Mouse (Mus musculus): ENCODE measurements at regions not wholly inside any gene's neighbourhood (a gene's known extent, or its start where the extent isn't known, plus 50 kb on each side); places are given as distances from the start of the nearest gene placed in this dataset.
"Not testable (repeated sequence)": the region's sequence is repeated elsewhere in the genome, so short reads cannot be mapped to it uniquely, and the experiment has no call there.

DNA sequence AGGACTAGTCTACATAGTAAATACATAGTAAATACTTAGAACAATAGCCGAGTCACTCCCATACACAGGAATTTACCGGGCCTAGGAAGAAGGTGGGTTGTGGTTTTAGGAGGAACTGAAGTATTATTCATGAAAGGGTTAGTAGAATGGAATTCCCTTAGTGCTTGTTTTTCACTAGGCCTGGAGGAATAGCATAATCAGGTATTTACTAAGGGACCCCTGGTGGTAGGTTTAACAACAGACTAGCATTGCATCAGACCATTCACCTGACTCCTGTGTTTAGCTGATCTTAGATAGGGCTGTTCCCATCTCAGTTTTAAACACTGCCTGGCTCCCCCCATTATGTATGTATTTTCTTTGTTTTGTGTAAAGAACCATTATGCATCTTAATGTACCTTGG is 339.0 kb downstream of the Dync2h1 start:
- H3K4me2 ChIP-seq (ENCODE audit: low read depth, low read length, severe bottlenecking); H3K9me3 ChIP-seq (ENCODE audit: control insufficient read depth, low read length): not testable (repeated sequence)
- 86% methylated on average over 2 of the region's 2 CpGs for WGBS

DNA sequence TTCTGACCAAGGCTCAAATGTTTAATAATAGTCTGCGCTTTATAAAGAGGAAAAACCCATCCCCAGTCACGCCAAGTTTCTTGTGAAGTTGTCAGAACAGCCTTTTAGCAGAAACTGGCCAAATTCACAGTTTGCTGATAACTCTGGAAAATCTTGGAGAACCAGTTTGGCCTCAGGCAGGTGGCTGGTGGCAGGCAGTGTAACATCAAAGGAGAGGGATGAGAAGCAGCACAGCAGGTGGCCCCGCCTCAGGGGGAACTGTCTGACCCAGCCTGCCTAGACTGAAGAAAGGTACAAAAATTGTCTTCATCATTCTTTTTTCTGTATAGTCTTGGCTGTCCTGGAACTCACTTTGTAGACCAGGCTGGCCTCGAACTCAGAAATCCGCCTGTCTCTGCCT is 349.3 kb downstream of the Dync2h1 start:
- not testable (repeated sequence) for H3K27me3 ChIP-seq (ENCODE audit: control insufficient read depth, insufficient read depth, low read length); H3K27ac ChIP-seq (ENCODE audit: low read depth, low read length); DNase-seq (ENCODE audit: low spot score); H3K4me1 ChIP-seq (replicated peaks; ENCODE audit: control insufficient read depth, insufficient read depth, low read length); ATAC-seq (replicated peaks; ENCODE audit: low FRiP score); H3K9ac ChIP-seq (ENCODE audit: low read length); H3K4me3 ChIP-seq (ENCODE audit: low read depth, low read length); H3K9me3 ChIP-seq (ENCODE audit: control insufficient read depth, low read length); H3K36me3 ChIP-seq (ENCODE audit: control insufficient read depth, insufficient read depth, low read length); H3K4me2 ChIP-seq (ENCODE audit: low read depth, low read length, severe bottlenecking)
- 82% methylated on average over 5 of the region's 5 CpGs for WGBS

More for the DNA sequence above, 339.0 kb downstream of the Dync2h1 start:
- H3K4me3 ChIP-seq (ENCODE audit: low read depth, low read length); H3K27me3 ChIP-seq (ENCODE audit: control insufficient read depth, insufficient read depth, low read length); H3K36me3 ChIP-seq (ENCODE audit: control insufficient read depth, insufficient read depth, low read length); H3K9ac ChIP-seq (ENCODE audit: low read length); DNase-seq (ENCODE audit: low spot score); H3K27ac ChIP-seq (ENCODE audit: low read depth, low read length); H3K4me1 ChIP-seq (replicated peaks; ENCODE audit: control insufficient read depth, insufficient read depth, low read length); ATAC-seq (replicated peaks; ENCODE audit: low FRiP score): not testable (repeated sequence)

DNA sequence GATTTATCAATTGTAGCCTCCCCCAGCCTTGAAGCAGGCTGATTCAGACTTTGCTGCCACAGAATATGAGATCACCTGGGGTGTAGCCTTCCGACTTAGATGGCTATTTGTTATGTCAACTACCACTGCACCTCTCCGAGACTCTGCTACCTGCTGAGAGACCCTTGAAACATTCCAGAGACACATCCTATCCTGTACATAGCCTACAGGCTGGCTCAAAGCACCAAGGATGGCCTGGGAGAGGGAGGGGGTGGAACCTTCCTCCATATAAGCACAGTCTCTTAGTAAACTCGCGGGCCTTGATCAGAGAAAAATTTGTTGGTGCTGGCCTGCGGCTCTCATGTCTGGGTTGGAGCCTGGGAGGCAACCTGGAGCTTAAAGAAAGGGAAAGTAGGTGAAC is 349.8 kb downstream of the Dync2h1 start:
- H3K36me3 ChIP-seq (ENCODE audit: control insufficient read depth, insufficient read depth, low read length) = no peaks in the 10 kb centered on the region
- no peaks in the 10 kb centered on the region for H3K27me3 ChIP-seq (ENCODE audit: control insufficient read depth, insufficient read depth, low read length)
- H3K9me3 ChIP-seq (ENCODE audit: control insufficient read depth, low read length) = no peaks in the 10 kb centered on the region
- no peaks in the 10 kb centered on the region for H3K4me1 ChIP-seq (replicated peaks; ENCODE audit: control insufficient read depth, insufficient read depth, low read length)
- ATAC-seq (replicated peaks; ENCODE audit: low FRiP score) (no peak), DNase-seq (ENCODE audit: low spot score) (no peak)
- no peak overlapping the region for H3K27ac ChIP-seq (ENCODE audit: low read depth, low read length)
- 71% methylated on average over 5 of the region's 5 CpGs for WGBS
- no peak overlapping the region for H3K9ac ChIP-seq (ENCODE audit: low read length)
- H3K4me3 ChIP-seq (ENCODE audit: low read depth, low read length) = no peak overlapping the region
- H3K4me2 ChIP-seq (ENCODE audit: low read depth, low read length, severe bottlenecking) = no peak overlapping the region

DNA sequence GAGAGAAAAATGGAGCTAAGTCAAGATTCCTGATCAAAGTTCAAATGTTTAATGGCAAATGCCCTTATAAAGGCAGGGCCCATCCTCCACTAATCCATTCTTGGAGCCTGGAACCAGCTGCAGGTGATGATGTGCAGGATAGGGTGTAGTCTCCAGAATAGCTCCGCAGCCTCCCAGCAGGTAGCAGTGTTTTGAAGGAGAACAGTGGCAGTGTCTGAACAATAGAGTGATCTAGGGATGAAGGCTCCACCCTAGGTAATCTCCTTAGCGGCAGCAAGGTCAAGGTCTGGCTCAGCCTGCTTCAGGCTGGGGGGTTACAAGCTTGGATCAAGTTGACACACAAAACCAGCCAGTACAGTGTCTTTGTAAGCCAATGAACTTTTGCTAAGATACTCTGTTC is 351.4 kb downstream of the Dync2h1 start:
- ATAC-seq (replicated peaks; ENCODE audit: low FRiP score) = no peak
- Histone ChIP-seq H3K9ac (ENCODE audit: low read length) (no peak overlapping the region), H3K4me3 (ENCODE audit: low read depth, low read length) (no peak overlapping the region), H3K4me1 (replicated peaks; ENCODE audit: control insufficient read depth, insufficient read depth, low read length) (no peaks in the 10 kb centered on the region), H3K9me3 (ENCODE audit: control insufficient read depth, low read length) (no peaks in the 10 kb centered on the region), H3K27ac (ENCODE audit: low read depth, low read length) (no peak overlapping the region), H3K27me3 (ENCODE audit: control insufficient read depth, insufficient read depth, low read length) (no peaks in the 10 kb centered on the region), H3K4me2 (ENCODE audit: low read depth, low read length, severe bottlenecking) (no peak overlapping the region), H3K36me3 (ENCODE audit: control insufficient read depth, insufficient read depth, low read length) (no peaks in the 10 kb centered on the region)
- WGBS = 32% methylated on average over 2 of the region's 2 CpGs
- DNase-seq (ENCODE audit: low spot score) = no peak

DNA sequence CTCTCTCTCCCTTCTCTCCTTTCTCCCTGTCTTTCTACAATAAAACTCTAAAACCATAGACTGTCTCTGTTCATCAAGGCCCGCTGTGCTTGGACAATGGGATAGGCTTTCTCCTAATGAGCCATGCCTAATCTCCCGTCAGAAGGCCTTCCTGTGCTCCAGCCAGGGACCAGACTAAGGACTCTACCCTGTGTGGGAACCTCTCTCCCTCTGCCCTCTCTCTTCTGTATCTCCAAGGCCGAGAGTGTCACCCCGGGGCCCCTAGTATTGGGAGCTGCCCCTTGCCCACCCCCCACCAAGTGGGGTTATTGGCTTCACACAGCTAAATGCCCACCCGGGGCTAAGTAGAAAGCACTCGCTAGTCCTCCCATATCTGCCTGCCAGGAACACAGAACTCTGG is 352.6 kb downstream of the Dync2h1 start:
- H3K4me2 ChIP-seq (ENCODE audit: low read depth, low read length, severe bottlenecking); ATAC-seq (replicated peaks; ENCODE audit: low FRiP score); H3K27ac ChIP-seq (ENCODE audit: low read depth, low read length); H3K27me3 ChIP-seq (ENCODE audit: control insufficient read depth, insufficient read depth, low read length); H3K36me3 ChIP-seq (ENCODE audit: control insufficient read depth, insufficient read depth, low read length); H3K9me3 ChIP-seq (ENCODE audit: control insufficient read depth, low read length); H3K9ac ChIP-seq (ENCODE audit: low read length); DNase-seq (ENCODE audit: low spot score); H3K4me3 ChIP-seq (ENCODE audit: low read depth, low read length); H3K4me1 ChIP-seq (replicated peaks; ENCODE audit: control insufficient read depth, insufficient read depth, low read length): not testable (repeated sequence)
- 49% methylated on average over 6 of the region's 6 CpGs for WGBS

DNA sequence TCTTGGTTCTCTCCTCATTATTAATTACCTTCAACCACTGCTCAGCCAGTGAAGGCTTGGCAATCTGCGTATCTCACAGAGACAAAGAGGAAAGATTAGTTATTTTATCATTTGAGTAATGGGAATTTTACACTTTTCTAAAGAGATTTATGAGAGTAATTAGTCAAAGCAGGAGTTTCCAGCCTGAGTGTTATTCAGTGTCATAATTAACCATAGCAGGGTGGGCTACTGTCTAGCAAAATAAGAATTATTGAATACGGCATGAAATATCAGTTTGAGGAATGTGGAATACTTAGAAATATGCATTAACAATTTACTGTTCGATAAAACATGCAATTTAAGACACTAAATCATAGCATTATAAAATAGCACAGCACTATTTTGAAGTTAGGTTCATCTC is 357.7 kb downstream of the Dync2h1 start:
- H3K36me3 ChIP-seq (ENCODE audit: control insufficient read depth, insufficient read depth, low read length) = no peaks in the 10 kb centered on the region
- no peak overlapping the region for H3K4me2 ChIP-seq (ENCODE audit: low read depth, low read length, severe bottlenecking)
- WGBS = 92% methylated on average over 3 of the region's 3 CpGs
- no peaks in the 10 kb centered on the region for H3K4me1 ChIP-seq (replicated peaks; ENCODE audit: control insufficient read depth, insufficient read depth, low read length)
- no peak overlapping the region for H3K9ac ChIP-seq (ENCODE audit: low read length)
- H3K27ac ChIP-seq (ENCODE audit: low read depth, low read length) = no peak overlapping the region
- no peaks in the 10 kb centered on the region for H3K27me3 ChIP-seq (ENCODE audit: control insufficient read depth, insufficient read depth, low read length)
- no peaks in the 10 kb centered on the region for H3K9me3 ChIP-seq (ENCODE audit: control insufficient read depth, low read length)
- no peak for ATAC-seq (replicated peaks; ENCODE audit: low FRiP score)
- H3K4me3 ChIP-seq (ENCODE audit: low read depth, low read length) = no peak overlapping the region
- no peak for DNase-seq (ENCODE audit: low spot score)

DNA sequence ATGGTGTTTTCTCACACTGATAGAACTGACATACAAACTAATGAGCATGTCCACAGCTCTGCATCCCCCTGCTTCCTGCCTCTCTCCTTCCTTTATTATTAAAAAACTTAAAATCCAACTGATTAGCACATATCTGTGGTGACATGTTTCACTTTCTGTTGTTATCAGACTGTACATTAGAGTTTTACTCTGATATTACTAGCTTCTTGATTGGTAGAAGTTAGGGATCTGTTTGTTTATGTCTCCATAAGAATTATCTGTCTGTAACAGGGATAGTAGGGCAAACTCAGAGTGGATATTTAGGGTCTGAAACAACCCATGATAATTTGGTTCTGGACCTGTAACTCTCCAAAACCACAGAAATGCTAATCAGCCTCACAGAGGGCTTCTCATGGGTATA is 358.6 kb downstream of the Dync2h1 start:
- no peaks in the 10 kb centered on the region for H3K4me1 ChIP-seq (replicated peaks; ENCODE audit: control insufficient read depth, insufficient read depth, low read length)
- H3K36me3 ChIP-seq (ENCODE audit: control insufficient read depth, insufficient read depth, low read length) = no peaks in the 10 kb centered on the region
- ATAC-seq (replicated peaks; ENCODE audit: low FRiP score) (no peak), DNase-seq (ENCODE audit: low spot score) (no peak)
- H3K9me3 ChIP-seq (ENCODE audit: control insufficient read depth, low read length) = no peaks in the 10 kb centered on the region
- no peaks in the 10 kb centered on the region for H3K27me3 ChIP-seq (ENCODE audit: control insufficient read depth, insufficient read depth, low read length)
- no peak overlapping the region for H3K4me2 ChIP-seq (ENCODE audit: low read depth, low read length, severe bottlenecking)
- H3K27ac ChIP-seq (ENCODE audit: low read depth, low read length) = no peak overlapping the region
- H3K4me3 ChIP-seq (ENCODE audit: low read depth, low read length) = no peak overlapping the region
- no peak overlapping the region for H3K9ac ChIP-seq (ENCODE audit: low read length)

DNA sequence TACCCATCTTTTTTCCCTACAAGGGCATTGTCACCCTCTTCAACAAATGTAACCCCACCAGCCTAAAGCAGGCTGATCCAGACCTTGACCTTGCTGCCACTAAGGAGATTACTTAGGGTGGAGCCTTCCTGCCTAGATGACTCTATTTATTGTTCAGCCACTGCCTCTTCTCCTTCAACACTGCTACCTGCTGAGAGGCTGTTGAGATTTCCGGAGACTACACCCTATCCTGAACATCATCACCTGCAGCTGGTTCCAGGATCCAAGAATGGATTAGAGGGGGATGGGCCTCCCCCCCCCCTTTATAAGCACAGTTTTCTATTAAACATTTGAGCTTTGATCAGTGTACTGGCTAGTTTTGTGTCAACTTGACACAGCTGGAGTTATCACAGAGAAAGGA is 360.3 kb downstream of the Dync2h1 start:
- not testable (repeated sequence) for H3K4me1 ChIP-seq (replicated peaks; ENCODE audit: control insufficient read depth, insufficient read depth, low read length); H3K27ac ChIP-seq (ENCODE audit: low read depth, low read length); H3K9ac ChIP-seq (ENCODE audit: low read length); DNase-seq (ENCODE audit: low spot score); ATAC-seq (replicated peaks; ENCODE audit: low FRiP score); H3K9me3 ChIP-seq (ENCODE audit: control insufficient read depth, low read length); H3K36me3 ChIP-seq (ENCODE audit: control insufficient read depth, insufficient read depth, low read length); H3K27me3 ChIP-seq (ENCODE audit: control insufficient read depth, insufficient read depth, low read length); H3K4me3 ChIP-seq (ENCODE audit: low read depth, low read length); H3K4me2 ChIP-seq (ENCODE audit: low read depth, low read length, severe bottlenecking)
- 75% methylated on average over 1 of the region's 1 CpGs for WGBS

DNA sequence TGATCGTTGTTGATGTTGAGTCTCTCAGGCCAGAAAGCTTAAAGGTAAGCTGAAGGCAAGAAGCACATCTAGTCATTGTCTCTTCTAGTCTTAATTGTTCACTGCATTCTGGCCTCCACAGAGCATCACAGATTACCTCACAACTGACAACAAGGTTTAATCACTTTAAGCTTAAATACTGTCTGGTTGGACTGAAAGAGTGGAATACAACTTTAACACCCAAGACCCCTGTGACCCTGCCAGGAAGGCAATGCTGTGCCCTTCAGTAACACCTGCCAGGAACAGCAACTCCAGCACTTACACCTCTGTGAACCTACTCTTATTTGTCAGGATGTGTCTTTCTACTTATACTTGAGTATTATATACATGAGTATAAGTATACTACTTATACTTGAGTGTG is 360.7 kb downstream of the Dync2h1 start:
- H3K27me3 ChIP-seq (ENCODE audit: control insufficient read depth, insufficient read depth, low read length) = no peaks in the 10 kb centered on the region
- no peak for ATAC-seq (replicated peaks; ENCODE audit: low FRiP score)
- H3K4me1 ChIP-seq (replicated peaks; ENCODE audit: control insufficient read depth, insufficient read depth, low read length) = no peaks in the 10 kb centered on the region
- H3K27ac ChIP-seq (ENCODE audit: low read depth, low read length) = no peak overlapping the region
- no peak for DNase-seq (ENCODE audit: low spot score)
- WGBS = 86% methylated on average over 1 of the region's 1 CpGs
- no peak overlapping the region for H3K4me2 ChIP-seq (ENCODE audit: low read depth, low read length, severe bottlenecking)
- no peak overlapping the region for H3K4me3 ChIP-seq (ENCODE audit: low read depth, low read length)
- H3K9me3 ChIP-seq (ENCODE audit: control insufficient read depth, low read length) = no peaks in the 10 kb centered on the region
- H3K9ac ChIP-seq (ENCODE audit: low read length) = no peak overlapping the region
- no peaks in the 10 kb centered on the region for H3K36me3 ChIP-seq (ENCODE audit: control insufficient read depth, insufficient read depth, low read length)
